Mouse (Mus musculus) heart, embryonic 16.5 days (tissue): ENCODE data around the gene Styx. TPM values are rescaled to one million over a fixed set of nuclear protein-coding genes. Genes with fewer than 3 reads are reported as not detected.

Experiments used
- ATAC-seq: fragments of 200-750 bp; cut with Nextera tagmentation; replicated peaks from 2 replicates; pipeline ENCODE4 v1.8.0; 2017; ENCODE audit warnings: moderate number of reproducible peaks; ENCODE audit not compliant: insufficient read depth, low FRiP score; ENCODE audit errors: extremely low read depth
- H3K27ac ChIP-seq: fragments of 300-500 bp; sonication (generic); 2 replicates; pipeline ENCODE4 v1.5.1; 2014; ENCODE audit warnings: mild to moderate bottlenecking, low read length, control low read depth, moderate library complexity
- H3K27me3 ChIP-seq: fragments of 300-500 bp; sonication (generic); 2 replicates; pipeline ENCODE4 v1.6.1; 2014; ENCODE audit warnings: low read length, mixed read lengths; ENCODE audit not compliant: control insufficient read depth, insufficient read depth
- H3K36me3 ChIP-seq: fragments of 300-500 bp; sonication (generic); 2 replicates; pipeline ENCODE4 v1.6.1; 2014; ENCODE audit not compliant: control insufficient read depth, insufficient read depth
- H3K4me1 ChIP-seq: fragments of 300-500 bp; sonication (generic); 2 replicates; pipeline ENCODE4 v1.6.1; 2014; ENCODE audit warnings: low read length, mixed read lengths; ENCODE audit not compliant: control insufficient read depth, insufficient read depth
- H3K4me2 ChIP-seq: fragments of 300-500 bp; sonication (generic); 2 replicates; pipeline ENCODE4 v1.6.1; 2014; ENCODE audit warnings: low read depth, mild to moderate bottlenecking, control low read depth, low read length
- H3K4me3 ChIP-seq: fragments of 300-500 bp; sonication (generic); 2 replicates; pipeline ENCODE4 v1.5.1; 2014; ENCODE audit warnings: mild to moderate bottlenecking, control low read depth, low read length
- H3K9ac ChIP-seq: fragments of 300-500 bp; sonication (generic); 2 replicates; pipeline ENCODE4 v1.6.1; 2014; ENCODE audit warnings: low read length, control low read depth
- H3K9me3 ChIP-seq: fragments of 300-500 bp; sonication (generic); replicated peaks from 2 replicates; pipeline ENCODE4 v1.6.1; 2016; ENCODE audit warnings: low read length; ENCODE audit not compliant: control insufficient read depth
- WGBS: fragments of 180-500 bp; shearing (Covaris S2); extraction: QIAGEN DNeasy Blood & Tissue Kit; methylation state at CpG from one replicate; pipeline ENCODE4 v1.1.7; 2014; 5-methylcytosine and 5-hydroxymethylcytosine counted together
- polyA plus RNA-seq: library from polyadenylated mRNA; unstranded; fragments of >200 nt; fragmentation: Nextera tagmentation; extraction: Ambion mirVana; gene quantifications from 2 replicates; pipeline ENCODE4 v1.2.1, GENCODE M21; 2015

The Styx gene
- polyA plus RNA-seq, 1 experiment from 2014 or later: 49.2 TPM

GRCm38 (mm10) chr14:45419323-45419722 lies 68.4 kb downstream of the Styx start:
- Histone ChIP-seq H3K4me3 (no peak overlapping the region), H3K27me3 (no peaks in the 10 kb centered on the region), H3K9me3 (no peaks in the 10 kb centered on the region), H3K4me1 (peaks cover 2% of the 10 kb centered on the region; the same call in 1 of the 2 replicates), H3K9ac (no peak overlapping the region), H3K4me2 (no peak overlapping the region), H3K27ac (no peak overlapping the region), H3K36me3 (no peaks in the 10 kb centered on the region)
- 75% methylated on average over 4 of the region's 4 CpGs for WGBS
- no peak for ATAC-seq

GRCm38 (mm10) chr14:45422371-45422770 lies 71.5 kb downstream of the Styx start:
- Histone ChIP-seq H3K9ac (no peak overlapping the region), H3K4me3 (no peak overlapping the region), H3K27me3 (no peaks in the 10 kb centered on the region), H3K4me2 (no peak overlapping the region), H3K4me1 (peaks cover 2% of the 10 kb centered on the region; the same call in 1 of the 2 replicates), H3K9me3 (peaks cover 6% of the 10 kb centered on the region; the same call in 1 of the 2 replicates), H3K36me3 (no peaks in the 10 kb centered on the region), H3K27ac (no peak overlapping the region)
- ATAC-seq: no peak
- whole genome bisulfite sequencing: 56% methylated on average over 4 of the region's 4 CpGs

- no peaks in the 10 kb centered on the region for H3K36me3 ChIP-seq
- H3K4me2 ChIP-seq: no peak overlapping the region
- peaks cover 2% of the 10 kb centered on the region; the same call in 1 of the 2 replicates for H3K4me1 ChIP-seq
- no peaks in the 10 kb centered on the region for H3K27me3 ChIP-seq
- ATAC-seq: no peak
- WGBS: 8% methylated on average over 5 of the region's 5 CpGs
- H3K4me3 ChIP-seq: no peak overlapping the region
- H3K9me3 ChIP-seq: peaks cover 8% of the 10 kb centered on the region
- no peak overlapping the region for H3K27ac ChIP-seq
- no peak overlapping the region for H3K9ac ChIP-seq
Observed at GRCm38 (mm10) chr14:45423220-45423619, 72.3 kb downstream of the Styx start.

- H3K36me3 ChIP-seq: no peaks in the 10 kb centered on the region
- H3K27me3 ChIP-seq: no peaks in the 10 kb centered on the region
- no peak overlapping the region for H3K27ac ChIP-seq
- H3K9ac ChIP-seq: no peak overlapping the region
- H3K4me2 ChIP-seq: no peak overlapping the region
- WGBS: 88% methylated on average over 13 of the region's 13 CpGs
- ATAC-seq: no peak
- peaks cover 17% of the 10 kb centered on the region for H3K9me3 ChIP-seq
- no peaks in the 10 kb centered on the region for H3K4me1 ChIP-seq
- no peak overlapping the region for H3K4me3 ChIP-seq
Observed at GRCm38 (mm10) chr14:45430066-45430842, 79.4 kb downstream of the Styx start.

GRCm38 (mm10) chr14:45432003-45432402 lies 81.1 kb downstream of the Styx start:
- Histone ChIP-seq H3K36me3 (no peaks in the 10 kb centered on the region), H3K4me3 (no peak overlapping the region), H3K27ac (no peak overlapping the region), H3K9me3 (peaks cover 13% of the 10 kb centered on the region), H3K9ac (no peak overlapping the region), H3K27me3 (no peaks in the 10 kb centered on the region), H3K4me2 (no peak overlapping the region), H3K4me1 (no peaks in the 10 kb centered on the region)
- ATAC-seq: no peak
- 66% methylated on average over 4 of the region's 4 CpGs for WGBS

- ATAC-seq: no peak
- Histone ChIP-seq H3K36me3 (no peaks in the 10 kb centered on the region), H3K27ac (no peak overlapping the region), H3K9ac (no peak overlapping the region), H3K4me1 (no peaks in the 10 kb centered on the region), H3K27me3 (no peaks in the 10 kb centered on the region), H3K4me3 (no peak overlapping the region), H3K4me2 (no peak overlapping the region), H3K9me3 (peaks cover 9% of the 10 kb centered on the region)
- WGBS: 65% methylated on average over 6 of the region's 6 CpGs
Observed at GRCm38 (mm10) chr14:45434220-45434619, 83.3 kb downstream of the Styx start.

GRCm38 (mm10) chr14:45438250-45438930 lies 87.5 kb downstream of the Styx start:
- Histone ChIP-seq H3K27me3 (no peaks in the 10 kb centered on the region), H3K27ac (no peak overlapping the region), H3K4me3 (no peak overlapping the region), H3K4me2 (no peak overlapping the region), H3K9me3 (no peaks in the 10 kb centered on the region), H3K36me3 (no peaks in the 10 kb centered on the region), H3K4me1 (no peaks in the 10 kb centered on the region), H3K9ac (no peak overlapping the region)
- ATAC-seq: no peak
- WGBS: 76% methylated on average over 19 of the region's 19 CpGs

GRCm38 (mm10) chr14:45438931-45439275 lies 88.0 kb downstream of the Styx start:
- Histone ChIP-seq H3K4me1 (no peaks in the 10 kb centered on the region), H3K4me3 (no peak overlapping the region), H3K9me3 (no peaks in the 10 kb centered on the region), H3K27ac (no peak overlapping the region), H3K4me2 (no peak overlapping the region), H3K9ac (no peak overlapping the region), H3K27me3 (no peaks in the 10 kb centered on the region), H3K36me3 (no peaks in the 10 kb centered on the region)
- ATAC-seq: no peak
- WGBS: 93% methylated on average over 2 of the region's 2 CpGs

- H3K4me1 ChIP-seq: no peaks in the 10 kb centered on the region
- 75% methylated on average over 9 of the region's 9 CpGs for WGBS
- H3K9me3 ChIP-seq: no peaks in the 10 kb centered on the region
- H3K4me3 ChIP-seq: no peak overlapping the region
- H3K27me3 ChIP-seq: no peaks in the 10 kb centered on the region
- no peak overlapping the region for H3K9ac ChIP-seq
- ATAC-seq: no peak
- H3K4me2 ChIP-seq: no peak overlapping the region
- no peaks in the 10 kb centered on the region for H3K36me3 ChIP-seq
- no peak overlapping the region for H3K27ac ChIP-seq
Observed at GRCm38 (mm10) chr14:45439387-45439786, 88.5 kb downstream of the Styx start.
